9 mouse cellular contexts compared by ENCODE assay signal in the genomic region with DNA sequence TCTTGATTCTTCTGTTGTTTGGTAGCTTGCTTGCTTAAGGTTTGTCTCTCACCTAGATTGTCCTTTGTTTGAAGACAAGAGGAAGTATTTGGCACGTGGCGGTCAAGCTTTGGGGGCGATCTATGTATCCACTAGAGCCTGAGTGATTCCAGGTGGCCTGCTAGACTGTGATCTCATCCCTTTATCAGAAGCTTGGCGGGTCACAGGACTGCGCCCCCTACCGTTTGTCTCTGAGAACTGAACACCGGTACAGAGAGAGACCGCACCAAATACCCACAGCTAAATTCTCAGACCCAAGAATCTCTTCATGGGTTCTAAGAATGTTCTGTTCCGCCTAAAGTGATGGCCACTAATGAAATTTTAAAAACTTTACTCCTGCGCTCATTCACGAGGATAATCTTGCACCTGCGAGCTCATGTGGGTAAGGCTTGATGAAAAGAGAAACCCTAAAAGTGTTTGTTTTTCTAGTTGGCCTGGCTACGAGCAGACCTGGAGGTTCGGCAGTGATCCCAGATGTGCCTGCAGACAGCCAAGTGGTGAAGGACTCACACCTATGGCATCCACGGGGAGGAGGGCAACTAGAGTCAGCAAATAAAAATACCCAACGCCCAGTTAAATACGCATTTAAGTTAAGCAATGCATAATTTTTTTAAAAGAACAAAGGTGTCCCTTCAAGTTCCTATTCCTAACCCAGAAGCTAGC. TPM values are rescaled to one million over a fixed set of nuclear protein-coding genes. Genes with fewer than 3 reads are reported as not detected.
DNase-seq lines count a peak whose midpoint lies in the region; ATAC-seq and TF ChIP-seq lines count a peak whose summit lies in the region.
"Had no signal": no experiment of that assay in that cellular context is flagged by ENCODE, and none has a peak within 500 bp of the region (broad histone marks: within the 10 kb centered on the region; RNA-seq: fewer than 3 reads in every experiment).

No protein-coding gene starts in this region.

- no peak overlapping the region for H3K4me2 ChIP-seq in hindbrain, embryonic 11.5 days (replicated peaks; ENCODE audit: low read depth, low read length)
- H3K4me2 ChIP-seq in hindbrain, embryonic 16.5 days (ENCODE audit: low read length), result no peak overlapping the region
- no peak overlapping the region for H3K4me2 ChIP-seq in lung, postnatal 0 days (replicated peaks; ENCODE audit: low read depth, low read length)

- H3K9ac ChIP-seq in hindbrain, embryonic 11.5 days (ENCODE audit: low read depth, low read length), result no peak overlapping the region
- no peak overlapping the region for H3K9ac ChIP-seq in hindbrain, embryonic 16.5 days (ENCODE audit: low read depth, low read length)
- no peak overlapping the region for H3K9ac ChIP-seq in lung, postnatal 0 days (replicated peaks; ENCODE audit: low read depth)

- intact Hi-C loops in left cerebral cortex, postnatal 36 days (cut with DNase I), result no loop called here

- no peaks in the 10 kb centered on the region for H3K36me3 ChIP-seq in hindbrain, embryonic 11.5 days (ENCODE audit: control insufficient read depth, insufficient read depth, low read length)
- H3K36me3 ChIP-seq in hindbrain, embryonic 16.5 days (ENCODE audit: control insufficient read depth, insufficient read depth, low read length), result no peaks in the 10 kb centered on the region
- H3K36me3 ChIP-seq in lung, postnatal 0 days (ENCODE audit: insufficient read depth, low read length), result no peaks in the 10 kb centered on the region

- peak; percentile 71 for TF ChIP-seq CTCF in lung, postnatal 0 days (IDR thresholded peaks at IDR 0.05)

- DNase-seq in hindbrain, embryonic 11.5 days (ENCODE audit: low spot score), result peak; percentile 74
- peak; percentile 50 for DNase-seq in CD4-positive helper T cell, adult 2 months (ENCODE audit: low read depth, low spot score)
- DNase-seq in adrenal gland, postnatal 36 days, result peak; percentile 59 to 67
- peak; percentile 66 for DNase-seq in forelimb bud, embryonic 11.5 days (ENCODE audit: low read depth, low spot score)
- DNase-seq in lung, postnatal 0 days (ENCODE audit: low spot score), result peak; percentile 54
- no peak for DNase-seq in left cerebral cortex, postnatal 36 days (ENCODE audit: low spot score in 2 of 2)
- DNase-seq in layer of hippocampus, adult 9-11 months, result no peak

- 35% methylated on average over 17 of the region's 17 CpGs for WGBS in hindbrain, embryonic 11.5 days
- WGBS in hindbrain, embryonic 16.5 days, result 44% methylated on average over 17 of the region's 17 CpGs
- 25% methylated on average over 17 of the region's 17 CpGs for WGBS in lung, postnatal 0 days

- H3K27me3 ChIP-seq in hindbrain, embryonic 11.5 days (ENCODE audit: control insufficient read depth, insufficient read depth, low read length), result no peaks in the 10 kb centered on the region
- no peaks in the 10 kb centered on the region; the same call in 1 of the 2 replicates for H3K27me3 ChIP-seq in hindbrain, embryonic 16.5 days (replicated peaks; ENCODE audit: control insufficient read depth, insufficient read depth, low read length)
- no peaks in the 10 kb centered on the region for H3K27me3 ChIP-seq in lung, postnatal 0 days (replicated peaks; ENCODE audit: insufficient read depth, low read length)

- H3K27ac ChIP-seq in hindbrain, embryonic 11.5 days (ENCODE audit: low read depth, low read length), result no peak overlapping the region
- no peak overlapping the region for H3K27ac ChIP-seq in hindbrain, embryonic 16.5 days (ENCODE audit: low read depth, low read length)
- no peak overlapping the region for H3K27ac ChIP-seq in lung, postnatal 0 days (ENCODE audit: low read length)

- no peak overlapping the region for H3K4me3 ChIP-seq in hindbrain, embryonic 11.5 days (ENCODE audit: low read depth, low read length)
- H3K4me3 ChIP-seq in hindbrain, embryonic 16.5 days (ENCODE audit: low read length), result no peak overlapping the region
- no peak overlapping the region for H3K4me3 ChIP-seq in lung, postnatal 0 days (ENCODE audit: low read depth, low read length)
- H3K4me3 ChIP-seq: megakaryocyte, embryonic 14.5 days had no signal

- H3K4me1 ChIP-seq in hindbrain, embryonic 11.5 days (replicated peaks; ENCODE audit: control insufficient read depth, insufficient read depth, low read length), result no peaks in the 10 kb centered on the region
- H3K4me1 ChIP-seq in hindbrain, embryonic 16.5 days (ENCODE audit: control insufficient read depth, insufficient read depth, low read depth, low read length), result no peaks in the 10 kb centered on the region
- H3K4me1 ChIP-seq in lung, postnatal 0 days (ENCODE audit: insufficient read depth, low read depth, low read length), result no peaks in the 10 kb centered on the region
- H3K4me1 ChIP-seq: megakaryocyte, embryonic 14.5 days had no signal

- no peaks in the 10 kb centered on the region for H3K9me3 ChIP-seq in hindbrain, embryonic 11.5 days (ENCODE audit: control insufficient read depth, low read length)
- no peaks in the 10 kb centered on the region for H3K9me3 ChIP-seq in hindbrain, embryonic 16.5 days (ENCODE audit: control insufficient read depth, low read length)
- no peaks in the 10 kb centered on the region for H3K9me3 ChIP-seq in lung, postnatal 0 days (ENCODE audit: low read length)
- H3K9me3 ChIP-seq: megakaryocyte, embryonic 14.5 days had no signal

- no peak for ATAC-seq in hindbrain, embryonic 11.5 days (ENCODE audit: low FRiP score)
- ATAC-seq in hindbrain, embryonic 16.5 days, result no peak
- peak; percentile 46 for ATAC-seq in lung, postnatal 0 days

- TF ChIP-seq EP300 in lung, postnatal 0 days (IDR thresholded peaks at IDR 0.05), result no peak

RNA-seq across cellular contexts. Expression of a gene that starts 12.8 kb away (rescaled TPM):
- polyA plus RNA-seq in hindbrain, embryonic 11.5 days (2014; fragmentation: Nextera tagmentation; extraction: Ambion mirVana), result 0.15 and 0.25 TPM in 2 replicates
- polyA plus RNA-seq in hindbrain, embryonic 16.5 days (2015; fragmentation: Nextera tagmentation; extraction: Ambion mirVana), result 0.27 and 0.33 TPM in 2 replicates
- not detected for total RNA-seq in adrenal gland, postnatal 36 days (2021)
- 1.7 and 1.8 TPM in 2 replicates for polyA plus RNA-seq in lung, postnatal 0 days (2015; fragmentation: Nextera tagmentation; extraction: Ambion mirVana)
- under 1 TPM in 1 of 2 experiments, not detected in 1; 0.07 TPM for total RNA-seq in left cerebral cortex, postnatal 36 days (2021)

RNA-seq across cellular contexts. Expression of a gene that starts 50.3 kb away (rescaled TPM):
- polyA plus RNA-seq in hindbrain, embryonic 11.5 days (2014; fragmentation: Nextera tagmentation; extraction: Ambion mirVana), result 1.9 and 2.0 TPM in 2 replicates
- 0.80 and 1.1 TPM in 2 replicates for polyA plus RNA-seq in hindbrain, embryonic 16.5 days (2015; fragmentation: Nextera tagmentation; extraction: Ambion mirVana)
- total RNA-seq in adrenal gland, postnatal 36 days (2021), result 1 to 10 TPM in 1 of 2 experiments, under 1 TPM in 1; 0.63 to 1.5 TPM
- 0.39 and 0.47 TPM in 2 replicates for polyA plus RNA-seq in lung, postnatal 0 days (2015; fragmentation: Nextera tagmentation; extraction: Ambion mirVana)
- total RNA-seq in left cerebral cortex, postnatal 36 days (2021), result 1 to 10 TPM; 1.1 to 1.3 TPM

Comparison
In these comparisons a context has a peak if more than half of its experiments do, and no peak if none do; other contexts are left out.
1. DNase-seq: peak in hindbrain, embryonic 11.5 days (single experiment), CD4-positive helper T cell, adult 2 months (single experiment), adrenal gland, postnatal 36 days (2 of 2), forelimb bud, embryonic 11.5 days (single experiment) and lung, postnatal 0 days (single experiment); none in left cerebral cortex, postnatal 36 days (0 of 2) and layer of hippocampus, adult 9-11 months (single experiment).